Mouse (Mus musculus): Measurements from ENCODE around the gene Ppp2r5c. TPM values are rescaled to one million over a fixed set of nuclear protein-coding genes. Genes with fewer than 3 reads are reported as not detected.

The Ppp2r5c gene
- total RNA-seq, 2 experiments from 2014 or later, result 102 to 103 TPM

DNA sequence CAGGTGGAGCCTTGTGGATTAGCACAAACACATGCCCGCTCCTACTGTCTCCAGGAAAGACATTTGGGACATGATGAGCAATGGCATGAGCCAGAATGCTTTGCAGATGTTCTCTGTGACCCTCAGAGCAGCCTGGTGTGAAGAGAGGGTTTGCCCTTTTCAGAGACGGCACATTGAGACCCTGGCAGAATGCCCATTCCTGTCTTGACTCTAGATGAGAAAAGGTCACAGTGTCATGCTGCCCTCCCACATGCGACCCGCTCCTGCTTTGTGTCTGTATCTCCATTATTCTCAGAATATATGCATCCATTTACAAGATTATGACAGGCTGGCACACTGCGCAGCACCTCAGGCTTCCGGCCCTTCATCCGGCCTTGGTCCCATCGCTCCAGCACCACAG, 94.1 kb downstream of the Ppp2r5c start:
- DNase-seq, result no peak
- intact Hi-C loops (cut with DNase I), result no loop called here

DNA sequence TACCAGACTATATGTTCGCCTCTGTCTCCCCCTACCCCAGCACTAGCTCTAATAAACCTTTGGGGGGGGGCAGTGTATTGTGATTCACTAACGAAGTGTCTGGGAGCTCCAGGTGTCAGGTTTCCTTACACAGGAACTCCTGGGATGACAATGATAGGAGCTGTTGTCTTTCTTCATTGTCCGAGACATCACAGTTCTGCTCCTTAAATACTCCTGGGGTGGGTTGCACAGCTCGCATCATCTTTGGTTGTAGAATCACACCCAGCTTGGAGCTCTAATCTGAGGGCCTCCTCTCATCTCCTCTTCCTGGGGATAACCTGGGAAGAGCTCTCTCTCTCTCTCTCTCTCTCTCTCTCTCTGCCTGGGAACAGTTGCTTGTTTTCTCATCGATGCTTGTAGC, 94.6 kb downstream of the Ppp2r5c start:
- no peak for DNase-seq
- intact Hi-C loops (cut with DNase I), result no loop called here

DNA sequence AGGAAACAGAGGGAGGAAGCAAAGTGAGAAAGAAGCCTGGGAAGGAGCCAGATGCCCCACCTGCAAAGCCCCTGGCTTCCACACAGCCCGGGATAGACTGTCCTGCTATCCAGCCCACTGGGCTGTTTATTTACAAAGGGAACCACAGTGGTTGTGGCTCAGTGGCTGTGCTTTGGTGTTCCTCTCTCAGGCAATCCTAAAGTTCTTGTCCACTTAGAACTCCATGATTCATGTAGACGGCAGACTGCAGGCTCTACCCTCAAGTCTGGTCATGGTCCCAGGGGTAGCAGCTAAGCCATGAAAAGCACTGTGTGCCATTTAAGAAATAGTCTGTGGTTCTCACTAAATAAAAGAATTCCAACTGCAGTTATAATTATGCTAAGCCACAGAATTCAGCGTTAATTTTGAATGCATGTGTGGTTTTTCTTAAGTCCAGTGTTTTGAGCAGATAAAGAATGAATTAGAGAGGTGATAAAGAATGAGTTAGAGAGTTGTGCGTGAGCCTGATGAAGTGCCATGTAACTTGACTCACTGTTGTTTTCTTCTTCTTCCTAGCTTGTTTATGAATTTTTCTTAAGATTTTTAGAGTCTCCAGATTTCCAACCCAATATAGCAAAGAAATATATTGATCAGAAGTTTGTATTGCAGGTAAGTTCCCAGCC, 98.3 kb downstream of the Ppp2r5c start:
- intact Hi-C loops (cut with DNase I), result no loop called here
- DNase-seq, result no peak

DNA sequence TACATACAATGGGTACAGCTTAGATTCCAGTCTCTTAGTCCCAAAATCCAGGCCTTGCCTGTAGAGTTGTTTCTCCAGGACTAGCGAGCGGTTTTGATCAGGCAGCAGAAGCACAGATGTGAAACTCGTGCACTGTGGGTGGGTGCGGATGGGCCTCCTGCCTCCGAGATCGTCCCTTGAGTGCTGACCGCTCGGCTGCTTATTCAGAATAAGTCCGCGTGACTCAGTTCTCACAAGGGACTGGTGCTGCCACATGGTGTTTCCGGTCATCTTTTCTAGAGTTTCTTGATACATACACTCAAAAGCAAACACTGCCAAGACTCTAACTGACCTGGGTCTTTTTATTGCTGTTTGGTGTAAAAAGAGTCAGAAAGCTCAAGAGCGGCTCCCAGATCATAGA, 100.7 kb downstream of the Ppp2r5c start:
- intact Hi-C loops (cut with DNase I), result no loop called here
- no peak for DNase-seq

DNA sequence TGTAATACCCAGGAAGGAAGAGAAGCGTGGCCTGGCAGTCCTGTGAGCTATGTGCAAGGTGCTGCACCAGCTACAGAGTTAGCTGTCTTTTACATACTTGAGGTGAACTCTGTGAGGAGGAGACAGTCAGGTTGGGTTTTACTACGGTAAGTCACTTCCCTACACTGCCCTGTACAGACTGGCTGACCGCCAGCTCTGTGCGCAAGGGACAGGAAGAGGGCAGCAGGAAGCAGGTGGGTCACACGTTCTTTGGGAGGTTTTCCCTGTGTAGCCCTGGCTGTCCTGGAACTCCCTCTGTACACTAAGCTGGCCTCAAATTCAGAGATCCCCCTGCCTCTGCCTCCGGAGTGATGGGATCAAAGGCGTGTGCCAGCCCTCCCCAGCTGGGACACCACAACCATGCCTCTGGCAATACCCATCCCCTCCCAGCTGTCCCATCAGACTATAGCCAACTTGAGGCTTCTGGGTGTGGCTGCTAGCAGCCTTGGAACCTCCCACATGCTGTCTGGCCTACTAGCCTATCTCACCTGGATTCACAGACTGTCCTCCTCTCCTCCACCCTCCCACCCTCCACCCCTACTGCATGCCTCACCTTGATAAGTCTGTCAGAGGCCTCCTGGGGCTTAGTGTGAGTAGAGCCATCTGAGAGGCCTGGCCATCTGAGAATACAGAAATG, 102.7 kb downstream of the Ppp2r5c start:
- intact Hi-C loops (cut with DNase I), result no loop called here
- DNase-seq, result no peak

GRCm38 (mm10) chr12:110550364-110550763, 103.4 kb downstream of the Ppp2r5c start:
- intact Hi-C loops (cut with DNase I), result no loop called here
- no peak for DNase-seq

DNA sequence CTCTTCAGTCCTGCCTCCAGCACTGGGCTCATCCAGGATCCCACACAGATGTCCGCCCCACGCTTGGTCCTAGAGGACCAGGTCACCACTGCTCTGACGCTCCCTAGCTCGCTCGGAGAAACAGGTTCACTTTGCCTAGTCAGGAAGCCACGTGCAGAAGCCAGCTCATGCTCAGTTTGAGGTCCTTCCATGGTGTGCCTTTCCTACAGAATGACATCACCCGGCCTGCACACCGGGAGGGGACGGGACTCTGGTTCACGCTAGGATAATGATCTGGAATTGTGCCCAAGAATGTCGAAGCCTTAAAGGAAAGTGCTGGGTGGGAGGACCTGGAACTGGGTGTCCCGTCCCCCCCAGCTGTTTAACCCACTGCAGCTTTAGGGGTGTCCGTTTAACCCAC, 105.2 kb downstream of the Ppp2r5c start:
- no peak for DNase-seq
- intact Hi-C loops (cut with DNase I), result no loop called here

GRCm38 (mm10) chr12:110553362-110553761, 106.4 kb downstream of the Ppp2r5c start:
- no peak for DNase-seq
- intact Hi-C loops (cut with DNase I), result no loop called here

- intact Hi-C loops (cut with DNase I), result no loop called here
- no peak for DNase-seq
These were observed 108.8 kb downstream of the Ppp2r5c start for GRCm38 (mm10) chr12:110555536-110556240.

DNA sequence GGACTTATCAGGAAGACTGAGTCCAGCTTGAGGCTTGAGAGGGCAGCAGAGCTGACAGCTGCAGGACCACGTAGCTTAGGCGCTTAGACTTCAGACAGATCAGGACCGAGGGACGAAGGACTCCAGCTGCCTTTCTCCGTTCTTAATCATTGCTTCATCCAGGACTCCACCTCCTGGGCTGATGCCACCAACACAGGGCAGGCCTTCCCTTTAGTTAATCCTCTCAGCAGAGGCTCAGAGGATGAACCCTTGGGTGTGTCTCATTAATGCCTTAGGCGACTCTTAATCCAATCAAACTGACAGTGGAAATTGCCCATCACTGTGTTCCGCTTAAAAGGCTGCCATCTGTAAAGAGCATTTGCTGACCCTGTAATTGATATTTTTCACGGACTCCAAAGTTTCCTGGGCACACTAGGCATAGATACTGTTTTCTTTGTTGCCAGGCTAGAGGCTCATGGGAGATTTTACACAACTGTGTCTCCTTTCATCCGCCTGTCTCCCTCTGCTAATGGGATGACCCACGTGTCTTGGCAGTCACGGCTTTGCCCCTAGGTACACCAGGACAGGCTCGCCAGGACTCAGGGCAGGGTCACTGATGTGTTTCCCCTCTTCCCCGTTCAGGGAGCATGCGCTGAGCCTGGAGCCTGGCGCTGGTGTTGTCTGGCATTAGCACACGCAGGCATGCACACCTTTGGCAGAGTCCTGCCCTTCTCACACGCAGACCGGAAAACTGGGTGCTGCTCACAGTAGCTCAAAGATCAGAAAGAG, 110.1 kb downstream of the Ppp2r5c start:
- intact Hi-C loops (cut with DNase I), result no loop called here
- DNase-seq, result peak; percentile 46 to 50

- no peak for DNase-seq
These were observed 111.3 kb downstream of the Ppp2r5c start for GRCm38 (mm10) chr12:110558175-110558574.

GRCm38 (mm10) chr12:110563383-110563782, 116.5 kb downstream of the Ppp2r5c start:
- DNase-seq, result no peak
- intact Hi-C loops (cut with DNase I), result no loop called here

More at GRCm38 (mm10) chr12:110558175-110558574, 111.3 kb downstream of the Ppp2r5c start:
- intact Hi-C loops (cut with DNase I), result no loop called here

DNA sequence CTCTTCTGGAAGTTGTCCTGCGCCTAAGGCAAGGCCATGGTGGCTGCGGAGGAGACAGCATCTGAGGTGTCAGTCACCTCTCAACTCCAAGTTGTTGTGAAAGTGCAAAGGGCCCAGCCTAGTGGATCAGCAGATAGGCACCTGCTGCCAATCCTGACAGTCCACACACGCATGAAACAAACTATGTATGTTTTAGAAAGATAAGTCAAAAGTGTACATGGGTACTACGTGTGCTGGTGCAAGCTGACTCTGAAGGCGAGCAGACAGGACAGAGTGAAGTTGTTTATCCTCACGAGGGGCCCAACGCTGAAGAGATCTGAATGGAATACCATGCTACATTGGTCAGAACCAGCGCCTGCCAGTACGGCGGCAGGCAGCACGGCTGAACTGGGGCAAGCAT, 117.9 kb downstream of the Ppp2r5c start:
- DNase-seq, result no peak
- intact Hi-C loops (cut with DNase I), result loop anchor here (2.0 kb wide), 1 partner anchor 114 kb away; no protein-coding TSS in a partner anchor

GRCm38 (mm10) chr12:110566366-110566765, 119.4 kb downstream of the Ppp2r5c start:
- intact Hi-C loops (cut with DNase I), result no loop called here
- DNase-seq, result no peak

- no peak for DNase-seq
- intact Hi-C loops (cut with DNase I), result no loop called here
These were observed 124.1 kb downstream of the Ppp2r5c start for GRCm38 (mm10) chr12:110571050-110571449.

- no peak for DNase-seq
- intact Hi-C loops (cut with DNase I), result no loop called here
These were observed 125.4 kb downstream of the Ppp2r5c start for GRCm38 (mm10) chr12:110572351-110572750.

DNA sequence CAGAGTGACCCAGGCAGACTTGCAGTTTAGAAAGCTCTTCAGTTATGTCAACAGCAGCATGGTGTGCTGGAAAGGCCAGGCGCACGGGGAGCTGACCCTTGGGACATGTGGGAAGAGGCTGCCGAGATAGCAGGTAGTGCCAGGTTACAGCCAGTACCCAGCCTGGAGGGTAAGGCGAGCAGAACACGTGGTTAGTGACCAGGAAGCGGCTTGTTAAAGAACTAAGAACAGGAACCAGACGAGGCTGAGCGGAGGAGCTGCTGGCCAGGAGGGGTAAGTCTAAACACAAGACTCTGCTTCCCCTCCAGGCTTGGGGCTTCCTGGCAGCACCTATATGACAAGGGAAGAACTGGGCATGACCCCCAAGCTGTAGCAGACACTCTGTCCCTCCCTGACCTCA, 126.7 kb downstream of the Ppp2r5c start:
- intact Hi-C loops (cut with DNase I), result no loop called here
- no peak for DNase-seq

DNA sequence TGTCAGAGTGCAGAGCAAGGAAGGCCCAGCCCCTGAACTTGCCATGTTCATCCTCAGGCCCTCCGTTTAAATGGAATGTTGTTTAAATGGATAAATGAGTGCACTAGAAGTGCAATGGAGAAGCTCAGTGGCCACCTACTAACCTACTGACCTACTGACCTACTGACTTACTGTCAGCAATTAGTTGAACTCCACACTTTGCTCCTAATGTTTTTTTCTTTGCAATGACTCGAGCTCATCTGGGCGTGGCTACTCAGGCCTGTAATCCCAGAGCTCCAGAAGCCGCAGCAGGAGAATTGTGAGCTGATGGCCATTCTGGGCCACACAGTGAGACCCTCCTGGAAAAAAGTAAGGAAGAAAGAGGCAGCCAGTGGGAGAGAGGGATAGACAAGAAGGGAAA, 129.0 kb downstream of the Ppp2r5c start:
- DNase-seq, result no peak
- intact Hi-C loops (cut with DNase I), result no loop called here

GRCm38 (mm10) chr12:110578333-110578732, 131.4 kb downstream of the Ppp2r5c start:
- intact Hi-C loops (cut with DNase I), result no loop called here
- no peak for DNase-seq

DNA sequence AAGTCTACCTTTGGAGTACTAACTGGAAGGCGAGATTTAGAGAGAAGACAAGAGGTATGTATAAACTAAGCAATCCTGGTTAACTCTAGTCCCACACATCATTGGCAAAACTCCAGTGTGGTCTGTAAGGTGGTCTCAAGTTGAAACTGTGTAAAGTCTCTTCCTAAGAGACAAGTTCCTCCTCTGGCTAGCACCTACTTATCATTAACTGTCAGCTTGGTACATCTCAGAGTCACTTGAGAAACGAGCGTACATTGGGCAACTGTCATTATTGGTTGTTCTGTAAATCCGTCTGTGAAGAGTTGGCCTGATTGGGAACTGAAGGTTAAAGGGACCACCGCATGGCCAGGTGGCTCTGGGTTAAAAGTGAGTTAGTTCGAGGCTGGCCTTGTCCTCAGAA, 141.7 kb downstream of the Ppp2r5c start:
- no peak for DNase-seq
- intact Hi-C loops (cut with DNase I), result no loop called here

- DNase-seq, result no peak
- intact Hi-C loops (cut with DNase I), result loop anchor here (2.0 kb wide), 1 partner anchor 136 kb away; no protein-coding TSS in a partner anchor
These were observed 143.9 kb downstream of the Ppp2r5c start for GRCm38 (mm10) chr12:110590804-110591259.
